Mouse (Mus musculus) layer of hippocampus, adult 8-10 months (tissue): ENCODE data around the gene Myo9b. TPM values are rescaled to one million over a fixed set of nuclear protein-coding genes. Genes with fewer than 3 reads are reported as not detected.
A peak's percentile ranks its signal among the peaks of the same experiment; 100 is the strongest.
"Not testable (repeated sequence)": the region's sequence is repeated elsewhere in the genome, so short reads cannot be mapped to it uniquely, and the experiment has no call there.

Experiments
- DNase-seq, 2 experiments: peaks; one replicate each; pipeline ENCODE4 v3.0.0; 2022; ENCODE audit warnings: low spot score in 2 of 2
- total RNA-seq, 4 experiments: library from RNA; stranded (reverse); gene quantifications; 2 replicates each; pipeline ENCODE4 v1.2.4; 2022

The Myo9b gene
- total RNA-seq, result 10 to 100 TPM; 32.0 to 43.6 (median 36.9) TPM

DNA sequence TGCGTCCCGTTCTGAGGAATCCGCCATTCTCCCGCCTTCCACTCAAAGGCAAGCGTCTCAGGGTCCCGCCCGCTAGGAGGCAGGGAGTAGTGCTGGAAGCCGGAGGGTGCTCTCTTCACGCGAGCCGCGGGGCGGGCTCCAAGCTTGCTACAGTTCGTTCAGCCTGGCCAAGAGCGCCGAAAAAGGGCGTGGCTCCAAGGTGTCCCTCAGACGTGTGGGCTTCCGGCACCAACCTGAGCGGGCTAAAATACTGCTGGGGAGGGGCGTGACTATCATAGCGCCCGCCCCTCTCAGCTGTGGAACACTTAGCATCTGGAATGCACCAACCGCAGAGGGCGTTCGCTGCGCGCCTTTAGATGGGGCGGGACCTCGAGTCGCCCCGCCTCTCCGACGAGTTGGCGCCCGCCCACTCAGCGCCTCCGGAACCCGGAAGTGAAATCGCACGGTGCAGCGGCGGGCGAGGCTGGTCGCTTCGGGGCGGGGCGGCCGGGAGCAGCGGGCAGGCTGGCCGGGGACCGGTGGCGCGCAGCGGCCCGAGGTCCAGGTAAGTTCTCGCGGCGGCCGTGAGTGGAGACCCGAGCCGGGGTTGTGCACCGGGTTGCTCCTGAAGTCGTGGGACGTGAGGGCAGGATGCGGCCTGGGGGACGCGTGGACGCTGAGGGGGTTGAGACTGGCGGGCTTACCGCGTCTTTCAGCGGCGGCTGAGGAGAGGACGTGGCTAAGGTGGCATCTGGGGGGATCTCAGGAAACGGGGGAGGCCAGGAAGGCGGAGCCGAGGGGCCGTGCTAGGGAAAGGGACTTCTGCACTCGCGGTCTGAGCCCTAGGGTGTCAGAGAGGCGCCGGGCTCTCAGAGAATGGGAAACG is at the start of gene Myo9b, which contains the start of gene Haus8:
TSS of gene Myo9b (plus strand) at position 429 of the 865 bp plus-strand sequence.
TSS of gene Haus8 (minus strand) at position 649 of the 865 bp plus-strand sequence.
- DNase-seq, result peak; percentile 95 to 96

DNA sequence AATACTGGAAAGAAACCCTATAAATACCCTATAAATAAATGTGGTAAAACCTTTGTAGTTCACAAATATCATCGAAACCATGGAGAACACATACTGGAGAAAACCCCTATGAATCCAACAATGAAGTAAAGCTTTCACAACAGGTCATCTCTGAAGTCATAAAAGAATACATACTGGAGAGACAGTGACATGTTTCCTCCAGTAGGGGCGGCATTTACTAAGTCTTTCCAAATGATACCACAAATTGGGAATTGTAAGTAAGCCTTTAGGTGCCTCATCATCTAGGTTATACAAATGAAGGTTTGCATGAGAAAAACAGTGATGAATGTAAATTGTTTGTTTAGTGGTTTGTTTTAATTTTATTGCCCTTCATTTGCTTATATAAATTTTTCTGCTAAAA is 48.0 kb upstream of the Myo9b start:
- no peak for DNase-seq

DNA sequence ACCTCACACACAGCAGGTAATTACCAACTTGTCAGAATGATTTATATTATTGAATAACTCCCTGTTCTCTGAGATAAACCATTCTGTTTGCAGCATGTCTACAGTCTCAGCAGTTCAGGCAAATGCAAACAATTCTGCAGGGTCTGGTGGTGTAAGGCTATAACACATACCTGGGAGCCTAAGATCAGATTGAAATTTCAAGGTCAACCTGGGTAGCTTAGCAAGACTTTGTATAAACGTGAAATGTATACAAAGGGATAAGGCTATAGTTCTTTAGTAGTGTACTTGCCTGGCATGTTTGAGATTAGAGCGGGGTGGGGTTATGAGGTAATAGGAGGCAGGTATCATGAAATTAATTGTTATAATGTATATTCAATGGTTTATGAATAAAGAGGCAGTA is 29.8 kb upstream of the Myo9b start:
- DNase-seq, result no peak

DNA sequence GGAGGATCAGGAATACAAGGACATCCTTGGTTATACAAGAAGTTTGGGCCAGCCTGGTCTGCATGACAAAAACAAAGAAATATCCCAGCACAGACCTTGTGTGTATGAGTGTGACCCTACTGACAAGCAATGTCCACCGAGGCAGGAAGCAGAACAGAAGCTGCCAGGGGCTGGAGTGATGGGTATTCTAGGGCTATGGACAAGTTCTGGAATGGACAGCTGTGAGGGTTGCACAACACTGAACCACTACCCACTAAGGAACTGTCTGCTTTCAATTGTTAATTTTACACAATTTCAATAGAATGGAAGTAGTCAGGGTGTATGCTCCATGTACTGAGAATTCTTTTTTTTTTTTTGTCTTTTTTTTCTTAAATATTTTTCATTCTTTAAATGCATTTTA is 24.3 kb upstream of the Myo9b start:
- DNase-seq, result no peak

DNA sequence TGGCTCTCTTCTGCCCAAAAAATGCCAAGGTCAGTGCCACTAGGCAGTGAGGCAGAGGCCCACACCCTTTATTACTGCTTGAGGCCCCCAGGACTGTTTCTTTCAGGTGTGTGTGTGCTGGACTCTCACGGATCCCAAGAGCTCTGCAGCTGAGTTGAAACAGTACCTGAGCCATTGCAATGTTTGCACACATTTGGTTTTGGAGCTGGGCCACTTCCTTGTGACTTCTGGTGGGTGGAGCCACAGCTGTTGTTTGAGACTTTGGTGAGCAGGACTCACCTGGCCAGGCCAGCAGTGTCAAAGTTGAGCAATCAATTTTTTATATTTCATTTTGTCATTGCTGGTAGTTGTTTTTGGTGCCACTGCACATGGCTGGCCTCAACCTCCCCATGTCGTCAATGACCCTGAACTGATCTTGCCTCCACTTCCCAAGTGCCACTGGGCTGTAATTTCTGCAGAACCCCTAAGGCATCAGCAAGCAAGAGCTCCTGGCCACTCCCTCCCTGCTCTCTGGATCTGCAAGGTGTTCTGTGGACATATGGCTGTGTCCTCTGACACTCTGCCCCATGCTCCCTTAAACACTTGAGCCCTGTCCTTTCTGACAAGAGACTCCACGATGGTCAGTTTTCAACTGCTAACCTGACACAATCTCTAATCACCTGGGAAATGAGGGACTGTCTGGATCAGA is 15.8 kb upstream of the Myo9b start:
- no peak for DNase-seq

DNA sequence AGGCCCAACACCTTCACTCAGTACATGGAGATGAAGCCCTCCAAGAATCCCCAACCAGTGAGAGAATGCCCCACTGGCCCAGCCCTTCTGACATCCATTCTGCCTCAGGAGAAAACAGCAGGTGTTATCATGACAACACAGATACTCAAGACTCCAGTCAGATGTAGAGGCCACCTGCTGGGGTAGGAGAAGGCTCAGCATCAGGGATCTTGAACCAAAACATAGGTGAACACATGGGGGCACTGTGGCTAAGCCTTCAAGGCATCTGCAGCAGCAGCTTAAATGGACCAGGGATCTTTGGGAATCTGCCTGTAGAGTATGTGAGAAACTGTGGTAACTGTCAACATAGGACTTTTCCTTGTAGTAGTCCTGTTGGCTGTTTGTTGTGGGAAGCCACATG is 11.3 kb upstream of the Myo9b start:
- DNase-seq, result no peak

DNA sequence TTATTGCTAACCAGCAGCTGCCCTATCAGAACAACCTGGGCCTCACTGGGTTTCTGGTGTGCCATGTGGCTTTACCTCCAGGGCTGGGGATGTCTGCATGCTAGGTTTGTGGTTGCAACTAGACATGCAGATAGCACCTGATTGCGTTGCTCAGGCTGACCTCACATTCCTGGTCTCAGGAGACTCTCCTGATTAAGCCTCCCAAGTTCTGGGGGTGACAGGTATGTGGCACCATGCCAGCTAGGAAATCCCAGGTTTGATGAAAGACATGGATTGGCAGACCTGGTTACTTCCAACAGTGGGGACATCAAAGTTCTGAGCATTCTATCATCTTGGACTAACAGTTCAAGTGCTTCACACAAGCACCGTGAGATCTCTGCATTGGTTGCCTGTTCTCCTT is 4.8 kb upstream of the Myo9b start:
- no peak for DNase-seq

DNA sequence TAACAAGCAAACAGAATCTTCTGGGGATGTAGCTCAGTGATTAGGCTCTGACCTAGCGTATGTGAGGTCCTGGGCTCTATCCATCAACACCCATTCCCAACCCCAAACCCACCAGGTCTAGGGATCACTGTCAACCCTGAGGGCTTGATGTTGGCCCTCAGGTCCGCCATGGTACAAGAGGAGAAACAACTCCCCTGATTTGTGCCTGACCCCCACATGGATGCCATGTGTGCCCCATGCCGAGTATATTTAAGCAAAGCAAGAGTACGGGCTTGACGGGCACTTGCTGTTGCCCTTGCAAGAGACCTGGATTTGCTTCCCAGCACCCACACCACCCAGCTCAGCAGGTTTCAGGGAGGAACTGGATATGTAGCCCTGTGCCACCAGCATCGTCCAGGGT is 4.2 kb upstream of the Myo9b start:
- not testable (repeated sequence) for DNase-seq

DNA sequence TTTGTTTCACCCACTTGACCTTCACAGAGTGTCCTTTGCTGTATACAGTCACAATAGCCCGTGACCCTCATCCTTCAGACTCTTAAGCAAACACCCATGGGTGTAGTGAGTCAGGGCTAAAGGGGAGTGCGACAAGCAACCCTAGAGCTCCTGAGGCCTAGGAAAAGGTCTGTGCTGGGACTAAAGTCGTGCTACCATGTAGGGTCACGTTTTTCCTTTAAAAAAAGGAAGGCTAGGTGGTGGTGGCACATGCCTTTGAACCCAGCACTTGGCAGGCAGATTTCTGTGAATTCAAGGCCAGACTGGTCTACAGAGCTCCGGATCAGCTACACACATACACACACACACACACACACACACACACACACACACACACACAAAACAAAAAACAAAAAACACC is 884 bp upstream of the Myo9b start:
- DNase-seq, result no peak

DNA sequence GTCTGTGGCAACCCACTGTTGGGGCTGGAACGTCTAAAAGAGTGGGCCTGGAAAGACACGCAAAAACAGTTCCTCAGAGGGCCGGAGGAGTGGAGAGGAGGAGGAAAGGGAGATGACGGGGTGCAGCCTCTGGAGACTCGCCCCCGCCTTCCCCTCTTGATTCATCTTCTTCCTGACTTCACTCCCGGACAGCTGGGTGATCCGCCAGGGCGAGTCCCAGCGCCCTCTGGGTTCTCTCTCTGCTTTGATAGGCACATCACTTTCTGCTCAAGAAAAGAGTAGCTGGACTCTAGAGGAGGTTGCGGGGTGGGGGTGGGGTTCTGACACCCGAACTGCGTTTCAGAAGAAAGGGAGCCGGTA is 617 bp downstream of the Myo9b start:
- peak in 1 of 2 experiments; percentile 37 for DNase-seq

DNA sequence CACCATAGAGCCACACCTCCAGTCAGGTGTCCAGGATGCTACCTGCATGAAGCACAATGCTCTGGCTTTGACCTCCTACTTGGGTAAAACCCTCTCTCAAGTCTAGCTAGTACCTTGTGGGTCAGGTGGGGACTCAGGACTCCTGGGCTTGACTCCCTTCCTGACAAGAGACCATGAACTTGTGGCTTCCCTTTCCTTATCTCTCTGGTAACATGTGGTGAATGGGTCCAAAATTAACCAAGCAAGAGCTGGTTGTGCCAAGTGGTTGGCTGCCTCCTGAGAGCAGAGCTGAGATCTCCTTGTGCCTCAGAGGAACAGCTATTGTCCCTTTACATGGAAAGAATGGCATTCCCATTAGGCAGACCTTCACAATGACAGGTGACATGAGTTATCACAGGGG is 2.0 kb downstream of the Myo9b start:
- DNase-seq, result no peak

DNA sequence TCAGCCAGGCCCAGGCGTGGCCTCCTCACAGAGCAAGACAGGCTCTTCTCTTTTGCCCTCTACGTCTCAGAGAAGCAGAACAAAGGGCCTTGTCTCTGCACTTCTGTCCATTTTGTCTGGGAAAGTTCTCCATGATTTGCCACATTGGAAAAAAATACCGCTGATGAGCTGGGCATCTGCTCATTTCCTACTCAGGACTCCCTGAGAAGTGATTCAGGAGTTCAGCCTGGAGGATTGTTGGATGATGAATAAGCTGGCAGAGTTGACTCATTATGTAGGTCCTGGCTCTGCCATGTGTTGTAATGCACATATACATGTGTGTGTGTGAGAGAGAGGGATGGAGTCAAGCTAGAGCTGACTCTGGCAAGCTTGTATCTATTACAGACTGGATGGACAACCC is 3.7 kb downstream of the Myo9b start:
- no peak for DNase-seq

DNA sequence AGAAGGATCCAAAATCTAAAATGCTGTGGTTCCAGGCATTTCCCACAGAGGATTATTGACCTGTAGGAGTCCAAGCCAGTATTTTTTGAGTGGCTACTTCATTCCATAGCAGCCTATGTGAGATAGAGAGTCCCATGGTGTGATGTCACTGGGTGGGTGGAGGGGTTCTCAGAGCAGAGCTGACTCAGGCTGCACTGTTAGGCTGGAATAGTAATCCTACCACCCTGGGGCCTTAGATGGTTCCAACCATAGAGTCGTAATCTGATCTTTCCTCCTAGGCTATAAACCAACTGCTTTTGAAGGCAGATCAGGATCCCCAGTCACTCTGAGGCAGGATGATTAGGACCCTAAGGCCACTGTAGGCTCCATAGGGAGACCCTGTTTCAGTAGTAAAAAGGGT is 6.9 kb downstream of the Myo9b start:
- DNase-seq, result not testable (repeated sequence)

DNA sequence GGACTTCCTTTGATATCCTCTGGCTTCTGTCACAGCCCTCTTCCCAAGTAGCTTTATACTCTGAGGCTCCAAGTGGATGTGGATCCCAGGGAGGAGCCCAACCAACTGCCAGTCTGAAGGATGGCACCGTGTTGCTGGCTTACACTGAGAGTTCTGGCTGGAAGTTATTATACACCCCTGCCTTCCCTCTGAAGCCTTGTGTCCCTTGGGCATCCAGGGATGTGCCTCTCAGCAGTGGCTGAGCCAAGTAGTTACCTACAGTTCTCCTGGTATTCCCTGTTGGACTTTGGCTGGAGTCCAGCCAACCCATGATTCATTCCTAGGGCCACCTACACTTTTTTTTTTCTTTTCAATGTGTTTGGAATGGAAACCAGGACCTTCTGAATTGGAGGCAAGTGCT is 9.2 kb downstream of the Myo9b start:
- not testable (repeated sequence) for DNase-seq

DNA sequence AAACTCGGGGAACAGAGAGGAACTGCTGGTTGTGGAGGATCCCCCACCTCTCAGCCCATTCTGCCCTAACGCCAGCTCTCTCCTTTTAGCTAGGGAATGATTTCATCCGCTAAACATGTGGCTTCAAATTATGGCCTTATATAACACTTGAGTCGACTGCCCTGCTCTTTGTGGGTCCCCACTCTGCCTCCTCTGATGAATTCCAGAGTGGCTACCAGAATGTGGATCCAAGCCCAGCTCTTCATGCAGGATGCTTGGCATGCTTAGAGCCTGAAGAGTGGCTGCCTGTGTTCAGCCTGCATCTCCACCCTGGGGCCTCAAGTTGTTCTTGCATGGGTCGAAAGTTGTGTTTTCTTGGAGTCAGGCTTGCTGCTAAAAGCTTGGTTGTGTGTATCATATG is 10.1 kb downstream of the Myo9b start:
- no peak for DNase-seq

DNA sequence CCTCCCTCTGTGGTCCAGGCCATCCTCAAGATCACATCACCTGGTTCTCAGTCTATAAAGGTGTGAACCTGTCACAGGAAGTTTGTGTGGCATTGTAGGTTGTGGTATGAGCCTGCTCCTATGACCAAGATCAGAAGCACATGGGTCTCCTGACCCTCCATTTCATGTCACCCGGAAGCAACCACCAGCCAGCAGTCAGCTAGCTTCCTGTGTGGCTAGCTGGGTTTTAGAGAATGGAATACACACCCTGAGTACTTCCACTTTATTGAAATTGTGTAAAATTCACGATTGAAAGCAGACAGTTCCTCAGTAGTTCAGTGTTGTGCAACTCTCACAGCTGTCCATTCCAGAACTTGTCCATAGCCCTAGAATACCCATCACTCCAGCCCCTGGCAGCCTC is 13.7 kb downstream of the Myo9b start:
- DNase-seq, result not testable (repeated sequence)

DNA sequence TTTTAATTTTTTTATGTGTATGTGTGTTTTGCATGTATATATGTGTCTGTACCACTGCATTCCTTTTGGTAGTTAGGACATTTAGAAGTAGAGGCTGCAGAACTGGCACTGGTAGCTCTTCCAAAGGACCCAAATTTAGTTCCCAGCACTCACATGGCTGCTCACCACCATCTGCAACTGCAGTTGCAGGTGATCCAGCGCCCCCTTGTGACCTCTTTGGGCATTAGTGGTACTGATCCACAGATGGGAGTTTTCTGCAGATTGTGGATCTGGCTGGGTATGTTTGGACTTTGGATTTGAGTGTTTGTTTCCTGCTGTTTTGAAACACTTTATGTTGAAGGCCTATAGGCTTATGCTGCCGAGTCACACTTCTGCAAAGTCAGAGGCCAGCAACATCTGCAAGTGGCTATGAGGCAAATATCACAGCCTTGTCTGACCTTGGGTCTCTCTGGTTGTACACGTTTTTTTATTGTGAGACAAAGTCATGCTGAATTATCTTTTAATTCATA is 16.0 kb downstream of the Myo9b start:
- DNase-seq, result no peak

DNA sequence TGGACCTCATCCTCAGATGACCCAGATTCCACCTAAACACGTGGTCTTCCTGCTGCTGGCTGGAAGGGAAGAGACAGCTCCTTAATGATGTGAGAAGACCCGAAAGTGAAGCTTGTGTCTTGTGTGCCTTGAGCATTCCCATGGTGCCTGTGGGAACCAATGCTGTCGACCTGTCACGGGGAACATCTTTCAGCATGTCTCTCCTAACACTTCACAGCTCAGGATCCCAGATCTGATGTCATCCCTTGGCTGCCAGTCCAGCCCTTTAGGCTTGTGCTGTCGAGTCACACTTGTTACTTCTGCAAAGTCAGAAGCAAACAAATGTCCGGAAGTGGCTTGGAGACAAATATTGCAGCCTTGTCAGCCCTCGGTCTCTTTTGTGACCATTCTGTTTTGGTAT is 16.6 kb downstream of the Myo9b start:
- DNase-seq, result no peak

DNA sequence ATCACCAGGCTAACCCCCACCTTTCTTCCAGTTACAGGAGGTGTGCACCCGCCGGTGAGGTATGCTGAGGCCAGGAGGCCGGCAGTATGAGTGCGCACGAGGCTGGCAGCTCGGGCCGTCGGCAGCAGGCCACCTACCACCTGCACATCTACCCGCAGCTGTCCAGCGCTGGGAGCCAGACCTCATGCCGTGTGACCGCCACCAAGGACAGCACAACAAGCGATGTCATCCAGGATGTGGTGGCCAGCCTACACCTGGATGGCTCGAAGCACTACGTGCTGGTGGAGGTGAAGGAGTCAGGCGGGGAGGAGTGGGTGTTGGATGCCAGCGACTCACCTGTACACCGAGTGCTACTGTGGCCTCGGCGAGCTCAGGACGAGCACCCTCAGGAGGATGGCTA is 17.7 kb downstream of the Myo9b start:
- DNase-seq, result no peak

DNA sequence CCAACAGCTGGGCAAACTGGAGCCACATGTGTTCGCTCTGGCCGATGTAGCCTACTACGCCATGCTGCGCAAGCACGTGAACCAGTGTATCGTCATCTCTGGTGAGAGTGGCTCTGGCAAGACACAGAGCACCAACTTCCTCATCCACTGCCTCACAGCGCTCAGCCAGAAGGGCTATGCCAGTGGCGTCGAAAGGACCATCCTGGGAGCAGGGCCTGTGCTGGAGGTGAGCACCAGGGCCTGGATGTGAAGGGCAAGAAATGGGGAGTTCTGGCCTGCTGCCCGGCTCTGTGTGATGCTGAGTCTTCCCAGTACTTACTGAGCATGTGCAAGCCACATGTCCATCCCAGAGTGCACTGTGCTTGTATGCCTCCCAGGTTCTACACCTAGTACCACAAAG is 18.4 kb downstream of the Myo9b start:
- no peak for DNase-seq

DNA sequence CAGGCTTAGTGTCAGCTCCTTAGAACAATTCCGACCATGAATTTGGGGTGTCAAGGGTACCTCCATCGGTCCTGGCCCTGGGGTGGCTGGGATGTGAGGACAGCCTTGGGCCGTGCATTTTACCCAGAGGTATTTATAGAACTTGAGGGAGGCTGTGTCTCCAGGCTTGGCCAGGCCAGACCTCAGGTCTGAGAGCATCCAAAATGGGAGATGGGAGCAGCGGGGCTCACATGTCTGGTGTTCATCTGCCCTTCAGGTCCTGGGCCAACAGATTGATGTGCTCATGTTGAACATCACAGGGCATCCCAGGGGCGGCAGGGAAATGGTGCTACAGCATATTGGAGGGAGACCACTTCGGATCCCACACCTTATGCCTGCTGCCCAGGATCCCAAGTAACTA is 18.8 kb downstream of the Myo9b start:
- no peak for DNase-seq

DNA sequence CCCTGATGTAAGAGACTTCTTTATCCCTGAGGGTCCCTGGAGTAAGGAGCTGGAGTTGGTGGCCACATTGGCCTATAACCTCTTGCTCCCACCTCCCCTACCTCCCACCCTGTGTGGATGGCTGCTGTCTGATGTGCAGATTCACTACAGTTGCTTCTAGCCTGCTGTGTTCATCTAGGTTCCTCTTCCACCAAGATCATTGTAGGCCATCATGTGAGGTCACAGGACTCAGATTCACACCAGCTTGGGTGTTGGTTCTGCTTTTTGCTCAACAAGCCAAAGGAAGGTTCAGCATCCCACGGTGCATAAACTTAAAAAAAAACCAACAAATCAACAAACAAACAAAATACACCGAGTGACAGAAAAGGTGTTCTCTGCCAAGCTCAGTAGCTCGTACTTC is 21.4 kb downstream of the Myo9b start:
- not testable (repeated sequence) for DNase-seq

DNA sequence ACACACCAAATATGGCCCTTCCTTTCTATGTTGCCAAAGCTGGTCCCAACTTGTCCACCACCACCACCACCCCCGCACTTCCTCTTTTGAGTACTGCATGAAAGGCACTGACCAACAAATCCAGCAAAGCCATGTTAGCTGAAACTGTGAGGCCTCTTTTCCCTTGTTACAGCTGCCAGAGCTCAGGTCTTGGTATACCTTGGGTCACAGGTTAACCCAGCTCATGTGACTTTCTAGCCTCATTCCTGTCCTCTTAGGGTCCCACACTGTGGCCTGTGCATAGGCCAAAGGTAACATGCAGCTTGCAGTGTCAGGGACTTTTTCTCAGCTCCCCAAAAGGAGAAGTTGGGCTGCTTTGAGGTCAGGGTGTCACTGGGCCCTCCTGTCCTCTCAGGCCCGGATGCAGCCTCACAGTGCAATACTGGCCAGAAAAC is 23.7 kb downstream of the Myo9b start:
- DNase-seq, result no peak
